Comparison of ENCODE assay signal across 8 mouse cellular contexts in the genomic region with DNA sequence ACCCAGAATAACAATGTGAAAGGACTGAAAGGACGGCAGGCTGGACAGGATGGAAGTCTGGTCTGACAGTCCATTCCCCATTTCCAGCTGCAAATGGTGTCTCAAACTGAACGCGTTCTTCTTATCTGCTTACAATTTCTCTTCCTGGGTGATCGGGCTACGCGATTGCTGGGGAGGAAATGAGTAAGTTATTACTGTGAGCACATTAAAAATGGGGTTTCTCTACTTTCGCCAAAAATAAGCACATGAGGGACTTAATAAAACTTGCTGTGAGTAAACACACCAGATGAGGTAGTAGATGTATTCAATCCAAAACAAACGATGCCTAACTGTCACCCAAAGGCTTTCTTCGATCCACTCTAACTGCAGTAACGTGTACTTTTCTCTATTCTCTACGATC. TPM values are rescaled to one million over a fixed set of nuclear protein-coding genes. Genes with fewer than 3 reads are reported as not detected.
DNase-seq lines count a peak whose midpoint lies in the region; ATAC-seq and TF ChIP-seq lines count a peak whose summit lies in the region.

No protein-coding gene starts in this region.

- H3K27ac ChIP-seq in spleen, adult 2 months (ENCODE audit: insufficient read depth, low read length) = peak overlapping the region; percentile 87
- peak overlapping the region; percentile 82 for H3K27ac ChIP-seq in embryonic facial prominence, embryonic 13.5 days
- H3K27ac ChIP-seq in hindbrain, embryonic 13.5 days = peak overlapping the region; percentile 94
- peak overlapping the region; percentile 99 for H3K27ac ChIP-seq in liver, embryonic 12.5 days

- 0 out of 2 replicates have a peak, but pooled peaks cover 4% of the 10 kb centered on the region for H3K4me1 ChIP-seq in spleen, adult 2 months (ENCODE audit: control insufficient read depth, insufficient read depth, insufficient read length)
- peaks cover 9% of the 10 kb centered on the region; the same call in 1 of the 2 replicates for H3K4me1 ChIP-seq in embryonic facial prominence, embryonic 13.5 days
- peaks cover 22% of the 10 kb centered on the region for H3K4me1 ChIP-seq in hindbrain, embryonic 13.5 days (replicated peaks)
- H3K4me1 ChIP-seq in liver, embryonic 12.5 days = peaks cover 32% of the 10 kb centered on the region

- H3K4me3 ChIP-seq in spleen, adult 2 months (ENCODE audit: extremely low read depth, insufficient read depth, insufficient read length) = peak overlapping the region; percentile 87
- peak overlapping the region; percentile 82 for H3K4me3 ChIP-seq in embryonic facial prominence, embryonic 13.5 days
- peak overlapping the region; percentile 86 for H3K4me3 ChIP-seq in hindbrain, embryonic 13.5 days
- H3K4me3 ChIP-seq in liver, embryonic 12.5 days = peak overlapping the region; percentile 91
- H3K4me3 ChIP-seq in myocyte = peak overlapping the region; percentile 40

- no peaks in the 10 kb centered on the region for H3K36me3 ChIP-seq in spleen, adult 2 months (ENCODE audit: control insufficient read depth, insufficient read depth, low read length)
- H3K36me3 ChIP-seq in embryonic facial prominence, embryonic 13.5 days = no peaks in the 10 kb centered on the region
- H3K36me3 ChIP-seq in hindbrain, embryonic 13.5 days = peaks cover 6% of the 10 kb centered on the region; the same call in 1 of the 2 replicates
- H3K36me3 ChIP-seq in liver, embryonic 12.5 days = peaks cover 24% of the 10 kb centered on the region
- H3K36me3 ChIP-seq in myocyte (ENCODE audit: control insufficient read depth, insufficient read depth) = no peaks in the 10 kb centered on the region

- under 1% methylated on average over 11 of the region's 11 CpGs for WGBS in spleen, adult 2 months
- WGBS in embryonic facial prominence, embryonic 13.5 days = 7% methylated on average over 11 of the region's 11 CpGs
- WGBS in hindbrain, embryonic 13.5 days = 1% methylated on average over 11 of the region's 11 CpGs
- under 1% methylated on average over 11 of the region's 11 CpGs for WGBS in liver, embryonic 12.5 days (ENCODE audit: insufficient replicate concordance)

- H3K27me3 ChIP-seq in spleen, adult 2 months (ENCODE audit: control insufficient read depth, insufficient read depth, low read length) = no peaks in the 10 kb centered on the region
- H3K27me3 ChIP-seq in embryonic facial prominence, embryonic 13.5 days = no peaks in the 10 kb centered on the region
- no peaks in the 10 kb centered on the region for H3K27me3 ChIP-seq in hindbrain, embryonic 13.5 days
- no peaks in the 10 kb centered on the region for H3K27me3 ChIP-seq in liver, embryonic 12.5 days (replicated peaks)
- no peaks in the 10 kb centered on the region for H3K27me3 ChIP-seq in myocyte (ENCODE audit: control insufficient read depth, insufficient read depth, insufficient read length)

- H3K9ac ChIP-seq in embryonic facial prominence, embryonic 13.5 days = peak overlapping the region; percentile 86
- peak overlapping the region; percentile 91 for H3K9ac ChIP-seq in hindbrain, embryonic 13.5 days
- peak overlapping the region; percentile 97 for H3K9ac ChIP-seq in liver, embryonic 12.5 days

- peak overlapping the region; percentile 77 for H3K4me2 ChIP-seq in embryonic facial prominence, embryonic 13.5 days
- peak overlapping the region; percentile 68 for H3K4me2 ChIP-seq in hindbrain, embryonic 13.5 days
- peak overlapping the region; percentile 91 for H3K4me2 ChIP-seq in liver, embryonic 12.5 days
- H3K4me2 ChIP-seq in myocyte (ENCODE audit: low read depth) = peak overlapping the region; percentile 64

- ATAC-seq in embryonic facial prominence, embryonic 13.5 days (ENCODE audit: insufficient number of reproducible peaks, insufficient read depth, low FRiP score, low TSS enrichment, low read depth) = no peak
- no peak for ATAC-seq in hindbrain, embryonic 13.5 days (ENCODE audit: low FRiP score)
- ATAC-seq in liver, embryonic 12.5 days = no peak

- no peak for TF ChIP-seq POLR2A in spleen, adult 2 months (IDR thresholded peaks at IDR 0.05; ENCODE audit: low read depth, low read length)
- no peak for TF ChIP-seq POLR2A in myocyte (IDR thresholded peaks at IDR 0.05; ENCODE audit: insufficient read length, low read depth)

- H3K79me2 ChIP-seq in myocyte (ENCODE audit: control insufficient read depth, insufficient read depth) = peaks cover 20% of the 10 kb centered on the region

- H3K9me3 ChIP-seq in embryonic facial prominence, embryonic 13.5 days = no peaks in the 10 kb centered on the region
- no peaks in the 10 kb centered on the region for H3K9me3 ChIP-seq in hindbrain, embryonic 13.5 days
- H3K9me3 ChIP-seq in liver, embryonic 12.5 days (replicated peaks) = no peaks in the 10 kb centered on the region

- DNase-seq in spleen, adult 2 months (ENCODE audit: low read depth in 1 of 2, low spot score in 2 of 2) = peak in 1 of 2 experiments; percentile 9
- no peak for DNase-seq in spleen, postnatal 14 days (ENCODE audit: low spot score in 2 of 2)
- no peak for DNase-seq in gastrocnemius, postnatal 25 days
- DNase-seq in layer of hippocampus, adult 8-10 months (ENCODE audit: low spot score in 2 of 2) = no peak

- H3ac ChIP-seq in myocyte (ENCODE audit: control insufficient read depth, insufficient read length) = peak overlapping the region; percentile 53

- TF ChIP-seq CTCF in spleen, adult 2 months (IDR thresholded peaks at IDR 0.05; ENCODE audit: extremely low read depth, insufficient read depth, insufficient read length, insufficient replicate concordance) = no peak

TF ChIP-seq in myocyte, 11 proteins besides CTCF, POLR2A, EP300 and RAD21:
- no peak for TF ChIP-seq TCF3 (IDR thresholded peaks at IDR 0.05; ENCODE audit: insufficient read length, low read depth)
- no peak for TF ChIP-seq USF1 (IDR thresholded peaks at IDR 0.05; ENCODE audit: low read depth)
- TF ChIP-seq MYOD1 (IDR thresholded peaks at IDR 0.05; ENCODE audit: control insufficient read depth in 1 of 3, insufficient read length in 2 of 3, low read depth in 2 of 3) = no peak
- TF ChIP-seq MAX (IDR thresholded peaks at IDR 0.05; ENCODE audit: low read depth) = no peak
- no peak for TF ChIP-seq CEBPB (IDR thresholded peaks at IDR 0.05; ENCODE audit: insufficient read depth, poor library complexity, severe bottlenecking)
- no peak for TF ChIP-seq E2F4 (IDR thresholded peaks at IDR 0.05; ENCODE audit: insufficient read depth)
- TF ChIP-seq POLR2AphosphoS2 (IDR thresholded peaks at IDR 0.05; ENCODE audit: insufficient read length, low read depth) = no peak
- no peak for TF ChIP-seq SRF (IDR thresholded peaks at IDR 0.05; ENCODE audit: control insufficient read depth, insufficient read length, low read depth)
- TF ChIP-seq REST (IDR thresholded peaks at IDR 0.05; ENCODE audit: insufficient read depth, insufficient read length) = no peak
- TF ChIP-seq TCF12 (IDR thresholded peaks at IDR 0.05; ENCODE audit: insufficient read depth, poor library complexity, severe bottlenecking) = no peak
- no peak for TF ChIP-seq MYOG (IDR thresholded peaks at IDR 0.05; ENCODE audit: control insufficient read depth in 1 of 3, insufficient read depth in 1 of 3, insufficient read length in 2 of 3, low read depth in 2 of 3)
TF ChIP-seq in myocyte: peak in this region for 0.

RNA-seq across cellular contexts. Expression of a gene that starts 1.2 kb away (rescaled TPM):
- 3.9 and 5.8 TPM in 2 replicates for polyA plus RNA-seq in spleen, adult 2 months (2012; rRNA removed)
- polyA plus RNA-seq in embryonic facial prominence, embryonic 13.5 days (2015; fragmentation: Nextera tagmentation; extraction: Ambion mirVana) = 48.4 and 49.4 TPM in 2 replicates
- polyA plus RNA-seq in hindbrain, embryonic 13.5 days (2015; fragmentation: Nextera tagmentation; extraction: Ambion mirVana) = 122 and 139 TPM in 2 replicates
- 61.4 and 71.0 TPM in 2 replicates for polyA plus RNA-seq in liver, embryonic 12.5 days (2016; fragmentation: Nextera tagmentation; extraction: Ambion mirVana)
- polyA plus RNA-seq in myocyte (2012; fragmentation: generic; extraction: Trizol) = 22.8 TPM
- total RNA-seq in gastrocnemius, postnatal 25 days (2021) = 10 to 100 TPM; 18.4 to 20.5 TPM
- total RNA-seq in layer of hippocampus, adult 8-10 months (2022) = 10 to 100 TPM; 27.5 to 30.5 (median 28.4) TPM

Comparison
In these comparisons a context has a peak if more than half of its experiments do, and no peak if none do; other contexts are left out.
1. H3K4me3 ChIP-seq: peak in every context shown above with its lines; median percentile 91 in liver, embryonic 12.5 days; 87 in spleen, adult 2 months; 86 in hindbrain, embryonic 13.5 days; 82 in embryonic facial prominence, embryonic 13.5 days; 40 in myocyte.